Mouse (Mus musculus) heart, embryonic 11.5 days (tissue): ENCODE measurements around the gene Tmem145. TPM values are rescaled to one million over a fixed set of nuclear protein-coding genes. Genes with fewer than 3 reads are reported as not detected.

Source experiments
- ATAC-seq: fragments of 200-750 bp; cut with Nextera tagmentation; replicated peaks from 2 replicates; pipeline ENCODE4 v1.8.0; 2017; ENCODE audit warnings: moderate library complexity; ENCODE audit not compliant: insufficient number of reproducible peaks, low FRiP score, low TSS enrichment
- H3K27ac ChIP-seq: fragments of 300-500 bp; sonication (generic); 2 replicates; pipeline ENCODE4 v1.5.1; 2014; ENCODE audit warnings: mild to moderate bottlenecking, low read depth, low read length
- H3K27me3 ChIP-seq: fragments of 300-500 bp; sonication (generic); 2 replicates; pipeline ENCODE4 v1.6.1; 2014; ENCODE audit warnings: mild to moderate bottlenecking, low read length, mixed read lengths; ENCODE audit not compliant: control insufficient read depth, insufficient read depth
- H3K36me3 ChIP-seq: fragments of 300-500 bp; sonication (generic); 2 replicates; pipeline ENCODE4 v1.6.1; 2014; ENCODE audit warnings: mild to moderate bottlenecking, low read length, moderate library complexity, mixed read lengths; ENCODE audit not compliant: control insufficient read depth, insufficient read depth
- H3K4me1 ChIP-seq: fragments of 300-500 bp; sonication (generic); 2 replicates; pipeline ENCODE4 v1.6.1; 2014; ENCODE audit warnings: low read length; ENCODE audit not compliant: control insufficient read depth, insufficient read depth
- H3K4me2 ChIP-seq: fragments of 300-500 bp; sonication (generic); 2 replicates; pipeline ENCODE4 v1.6.1; 2014; ENCODE audit warnings: mild to moderate bottlenecking, moderate library complexity
- H3K4me3 ChIP-seq: fragments of 300-500 bp; sonication (generic); 2 replicates; pipeline ENCODE4 v1.5.1; 2014; ENCODE audit warnings: low read depth, low read length
- H3K9ac ChIP-seq: fragments of 300-500 bp; sonication (generic); 2 replicates; pipeline ENCODE4 v1.6.1; 2014; ENCODE audit warnings: mild to moderate bottlenecking, low read depth, low read length, moderate library complexity
- H3K9me3 ChIP-seq: fragments of 300-500 bp; sonication (generic); replicated peaks from 2 replicates; pipeline ENCODE4 v1.6.1; 2016; ENCODE audit warnings: low read length; ENCODE audit not compliant: control insufficient read depth
- WGBS: fragments of 180-500 bp; shearing (Covaris S2); extraction: QIAGEN DNeasy Blood & Tissue Kit; methylation state at CpG from one replicate; pipeline ENCODE4 v1.1.7; 2014; ENCODE audit not compliant: insufficient replicate concordance; 5-methylcytosine and 5-hydroxymethylcytosine counted together
- polyA plus RNA-seq: library from polyadenylated mRNA; unstranded; fragments of >200 nt; fragmentation: Nextera tagmentation; extraction: Ambion mirVana; gene quantifications from 2 replicates; pipeline ENCODE4 v1.2.1, GENCODE M21; 2014

Gene Tmem145
- polyA plus RNA-seq, 1 experiment from 2014 or later: 0.17 TPM

- Histone ChIP-seq H3K36me3 (peaks cover 16% of the 10 kb centered on the region; the same call in 1 of the 2 replicates), H3K4me3 (no peak overlapping the region), H3K4me1 (peaks cover 57% of the 10 kb centered on the region), H3K9me3 (no peaks in the 10 kb centered on the region), H3K4me2 (no peak overlapping the region), H3K27me3 (no peaks in the 10 kb centered on the region), H3K9ac (peak overlapping the region; percentile 7), H3K27ac (no peak overlapping the region)
- WGBS: 65% methylated on average over 5 of the region's 5 CpGs
- no peak for ATAC-seq
These were observed 31.3 kb upstream of the Tmem145 start for GRCm38 (mm10) chr7:25274571-25274970.

- peaks cover 16% of the 10 kb centered on the region; the same call in 1 of the 2 replicates for H3K36me3 ChIP-seq
- ATAC-seq: no peak
- no peak overlapping the region for H3K4me3 ChIP-seq
- 87% methylated on average over 3 of the region's 3 CpGs for WGBS
- no peaks in the 10 kb centered on the region for H3K9me3 ChIP-seq
- no peak overlapping the region for H3K27ac ChIP-seq
- H3K4me2 ChIP-seq: no peak overlapping the region
- no peaks in the 10 kb centered on the region for H3K27me3 ChIP-seq
- peaks cover 57% of the 10 kb centered on the region for H3K4me1 ChIP-seq
- H3K9ac ChIP-seq: peak overlapping the region; percentile 59; the same call in 1 of the 2 replicates
These were observed 30.9 kb upstream of the Tmem145 start for GRCm38 (mm10) chr7:25274996-25275395.

GRCm38 (mm10) chr7:25275555-25276298 lies 30.2 kb upstream of the Tmem145 start:
- no peaks in the 10 kb centered on the region for H3K9me3 ChIP-seq
- H3K4me1 ChIP-seq: peaks cover 61% of the 10 kb centered on the region
- H3K27me3 ChIP-seq: no peaks in the 10 kb centered on the region
- no peak overlapping the region for H3K4me3 ChIP-seq
- H3K36me3 ChIP-seq: peaks cover 16% of the 10 kb centered on the region; the same call in 1 of the 2 replicates
- H3K9ac ChIP-seq: peak overlapping the region; percentile 59; the same call in 1 of the 2 replicates
- peak overlapping the region; percentile 32 for H3K4me2 ChIP-seq
- peak overlapping the region; percentile 6; the same call in 1 of the 2 replicates for H3K27ac ChIP-seq
- ATAC-seq: no peak
- 47% methylated on average over 9 of the region's 9 CpGs for WGBS

- Histone ChIP-seq H3K27me3 (no peaks in the 10 kb centered on the region), H3K4me3 (peak overlapping the region; percentile 74), H3K9me3 (no peaks in the 10 kb centered on the region), H3K27ac (peak overlapping the region; percentile 99), H3K4me2 (peak overlapping the region; percentile 98), H3K9ac (peak overlapping the region; percentile 91), H3K4me1 (peaks cover 67% of the 10 kb centered on the region), H3K36me3 (peaks cover 7% of the 10 kb centered on the region; the same call in 1 of the 2 replicates)
- no peak for ATAC-seq
- 87% methylated on average over 4 of the region's 4 CpGs for WGBS
These were observed 28.5 kb upstream of the Tmem145 start for GRCm38 (mm10) chr7:25277405-25277804.

GRCm38 (mm10) chr7:25277998-25278340 lies 27.9 kb upstream of the Tmem145 start:
- H3K27me3 ChIP-seq: no peaks in the 10 kb centered on the region
- H3K9ac ChIP-seq: peak overlapping the region; percentile 91
- H3K9me3 ChIP-seq: no peaks in the 10 kb centered on the region
- H3K4me2 ChIP-seq: peak overlapping the region; percentile 98
- WGBS: 7% methylated on average over 4 of the region's 4 CpGs
- peak overlapping the region; percentile 74 for H3K4me3 ChIP-seq
- H3K4me1 ChIP-seq: peaks cover 68% of the 10 kb centered on the region
- H3K36me3 ChIP-seq: peaks cover 4% of the 10 kb centered on the region; the same call in 1 of the 2 replicates
- H3K27ac ChIP-seq: peak overlapping the region; percentile 99
- no peak for ATAC-seq

GRCm38 (mm10) chr7:25278341-25279075 lies 27.4 kb upstream of the Tmem145 start:
- ATAC-seq: peak; percentile 56
- peak overlapping the region; percentile 99 for H3K27ac ChIP-seq
- H3K4me2 ChIP-seq: peak overlapping the region; percentile 98
- no peaks in the 10 kb centered on the region for H3K9me3 ChIP-seq
- no peaks in the 10 kb centered on the region for H3K36me3 ChIP-seq
- peak overlapping the region; percentile 74 for H3K4me3 ChIP-seq
- H3K27me3 ChIP-seq: no peaks in the 10 kb centered on the region
- WGBS: under 1% methylated on average over 55 of the region's 60 CpGs
- peak overlapping the region; percentile 91 for H3K9ac ChIP-seq
- peaks cover 68% of the 10 kb centered on the region for H3K4me1 ChIP-seq

- H3K27ac ChIP-seq: peak overlapping the region; percentile 99
- no peaks in the 10 kb centered on the region for H3K36me3 ChIP-seq
- peak overlapping the region; percentile 91 for H3K9ac ChIP-seq
- peaks cover 69% of the 10 kb centered on the region for H3K4me1 ChIP-seq
- peak overlapping the region; percentile 98 for H3K4me2 ChIP-seq
- no peaks in the 10 kb centered on the region for H3K9me3 ChIP-seq
- no peaks in the 10 kb centered on the region for H3K27me3 ChIP-seq
- ATAC-seq: peak; percentile 36
- WGBS: under 1% methylated on average over 46 of the region's 49 CpGs
- H3K4me3 ChIP-seq: peak overlapping the region; percentile 74
These were observed 26.6 kb upstream of the Tmem145 start for GRCm38 (mm10) chr7:25279076-25279860.
